Mouse (Mus musculus) liver, embryonic 13.5 days (tissue): ENCODE measurements around the gene Pecr. TPM values are rescaled to one million over a fixed set of nuclear protein-coding genes. Genes with fewer than 3 reads are reported as not detected.
A peak's percentile ranks its signal among the peaks of the same experiment; 100 is the strongest.

Experiments used
- ATAC-seq: fragments of 200-750 bp; cut with Nextera tagmentation; 2 replicates; pipeline ENCODE4 v1.8.0; 2017; ENCODE audit warnings: low read depth, mild to moderate bottlenecking, moderate number of reproducible peaks, moderate library complexity
- DNase-seq: peaks from one replicate; pipeline ENCODE4 v3.0.0; 2022
- H3K27ac ChIP-seq: fragments of 300-500 bp; sonication (generic); 2 replicates; pipeline ENCODE4 v1.5.1; 2015; ENCODE audit warnings: moderate library complexity, mild to moderate bottlenecking, inconsistent platforms
- H3K27me3 ChIP-seq: fragments of 300-500 bp; sonication (generic); 2 replicates; pipeline ENCODE4 v1.6.1; 2015; ENCODE audit warnings: mild to moderate bottlenecking, inconsistent platforms
- H3K36me3 ChIP-seq: fragments of 300-500 bp; sonication (generic); 2 replicates; pipeline ENCODE4 v1.6.1; 2015; ENCODE audit warnings: mild to moderate bottlenecking, inconsistent platforms
- H3K4me1 ChIP-seq: fragments of 300-500 bp; sonication (generic); replicated peaks from 2 replicates; pipeline ENCODE4 v1.6.1; 2015; ENCODE audit warnings: inconsistent platforms
- H3K4me2 ChIP-seq: fragments of 300-500 bp; sonication (generic); 2 replicates; pipeline ENCODE4 v1.6.1; 2015; ENCODE audit warnings: inconsistent platforms, mild to moderate bottlenecking, moderate library complexity
- H3K4me3 ChIP-seq: fragments of 300-500 bp; sonication (generic); replicated peaks from 2 replicates; pipeline ENCODE4 v1.5.1; 2015; ENCODE audit warnings: mild to moderate bottlenecking, inconsistent platforms
- H3K9ac ChIP-seq: fragments of 300-500 bp; sonication (generic); 2 replicates; pipeline ENCODE4 v1.6.1; 2015; ENCODE audit warnings: mild to moderate bottlenecking, inconsistent platforms
- H3K9me3 ChIP-seq: fragments of 300-500 bp; sonication (generic); replicated peaks from 2 replicates; pipeline ENCODE4 v1.6.1; 2016; ENCODE audit warnings: inconsistent platforms
- whole genome bisulfite sequencing: fragments of 180-500 bp; shearing (Covaris S2); methylation state at CpG from one replicate; pipeline ENCODE4 v1.1.7; 2015; ENCODE audit not compliant: insufficient replicate concordance; 5-methylcytosine and 5-hydroxymethylcytosine counted together
- polyA plus RNA-seq: library from polyadenylated mRNA; unstranded; fragments of >200 nt; fragmentation: Nextera tagmentation; extraction: Ambion mirVana; gene quantifications from 2 replicates; pipeline ENCODE4 v1.2.1, GENCODE M21; 2015

Pecr gene
- polyA plus RNA-seq, 1 experiment from 2014 or later: 42.6 TPM

- H3K4me3 ChIP-seq: no peak overlapping the region
- peaks cover 40% of the 10 kb centered on the region for H3K27me3 ChIP-seq
- WGBS: 66% methylated on average over 3 of the region's 3 CpGs
- peaks cover 3% of the 10 kb centered on the region for H3K4me1 ChIP-seq
- DNase-seq (no peak), ATAC-seq (no peak)
- no peaks in the 10 kb centered on the region for H3K36me3 ChIP-seq
- H3K27ac ChIP-seq: no peak overlapping the region
- H3K9ac ChIP-seq: no peak overlapping the region
- H3K9me3 ChIP-seq: no peaks in the 10 kb centered on the region
- H3K4me2 ChIP-seq: no peak overlapping the region
Observed at GRCm38 (mm10) chr1:72213954-72214353, 70.2 kb downstream of the Pecr start.

- WGBS: under 1% methylated on average over 84 of the region's 89 CpGs
- H3K27ac ChIP-seq: no peak within 1 kb of the TSS
- no peaks in the 10 kb centered on the region for H3K36me3 ChIP-seq
- H3K4me2 ChIP-seq: peak within 1 kb of the TSS; percentile 79
- peak; percentile 13 for DNase-seq
- peak; percentile 68 for ATAC-seq
- H3K9me3 ChIP-seq: no peaks in the 10 kb centered on the region
- peaks cover 37% of the 10 kb centered on the region for H3K27me3 ChIP-seq
- H3K9ac ChIP-seq: peak within 1 kb of the TSS; percentile 67
- peak within 1 kb of the TSS; percentile 63 for H3K4me3 ChIP-seq
- H3K4me1 ChIP-seq: peaks cover 3% of the 10 kb centered on the region
Observed at GRCm38 (mm10) chr1:72211701-72212699, 72.1 kb downstream of the Pecr start, which contains the start of gene Mreg. TSS of gene Mreg (minus strand) at chr1:72212307.

GRCm38 (mm10) chr1:72210803-72211679 is 73.1 kb downstream of the Pecr start:
- 19% methylated on average over 17 of the region's 17 CpGs for WGBS
- Histone ChIP-seq H3K36me3 (no peaks in the 10 kb centered on the region), H3K27ac (no peak overlapping the region), H3K9ac (peak overlapping the region; percentile 67), H3K9me3 (no peaks in the 10 kb centered on the region), H3K4me1 (peaks cover 3% of the 10 kb centered on the region), H3K4me3 (peak overlapping the region; percentile 63), H3K4me2 (peak overlapping the region; percentile 79), H3K27me3 (peaks cover 37% of the 10 kb centered on the region)
- no peak for DNase-seq
- ATAC-seq: no peak

Other genes with a start within 250 kb of the Pecr start
- gene Mreg, start 72.0 kb downstream of the Pecr start, polyA plus RNA-seq: 5.1 and 7.8 TPM in 2 replicates
- gene Tmem169, start 55 bp upstream of the Pecr start, polyA plus RNA-seq: 0.48 and 0.96 TPM in 2 replicates
- gene Xrcc5, start 23.1 kb upstream of the Pecr start, polyA plus RNA-seq: 24.0 and 27.9 TPM in 2 replicates